Mouse (Mus musculus) kidney, postnatal 0 days (tissue): ENCODE measurements at regions not wholly inside any gene's neighbourhood (a gene's known extent, or its start where the extent isn't known, plus 50 kb on each side); places are given as distances from the start of the nearest gene placed in this dataset.

Experiments used
- ATAC-seq: fragments of 200-750 bp; cut with Nextera tagmentation; replicated peaks from 2 replicates; pipeline ENCODE4 v1.8.0; 2017; ENCODE audit warnings: low read depth, moderate number of reproducible peaks, moderate TSS enrichment, moderate library complexity; ENCODE audit not compliant: low FRiP score
- DNase-seq: peaks from one replicate; pipeline ENCODE4 v3.0.0-alpha.2; 2016; ENCODE audit warnings: low spot score
- H3K27ac ChIP-seq: fragments of 300-500 bp; sonication (generic); 2 replicates; pipeline ENCODE4 v1.5.1; 2014; ENCODE audit warnings: mild to moderate bottlenecking
- H3K27me3 ChIP-seq: fragments of 300-500 bp; sonication (generic); 2 replicates; pipeline ENCODE4 v1.6.1; 2014; ENCODE audit warnings: low read length, mixed read lengths; ENCODE audit not compliant: insufficient read depth
- H3K36me3 ChIP-seq: fragments of 300-500 bp; sonication (generic); 2 replicates; pipeline ENCODE4 v1.6.1; 2014; ENCODE audit warnings: low read length, mixed read lengths; ENCODE audit not compliant: insufficient read depth
- H3K4me1 ChIP-seq: fragments of 300-500 bp; sonication (generic); replicated peaks from 2 replicates; pipeline ENCODE4 v1.6.1; 2014; ENCODE audit warnings: antibody characterized with exemption, low read length, mixed read lengths; ENCODE audit not compliant: insufficient read depth
- H3K4me2 ChIP-seq: fragments of 300-500 bp; sonication (generic); 2 replicates; pipeline ENCODE4 v1.6.1; 2014; ENCODE audit warnings: mild to moderate bottlenecking, low read length, moderate library complexity, mixed read lengths
- H3K4me3 ChIP-seq: fragments of 300-500 bp; sonication (generic); replicated peaks from 2 replicates; pipeline ENCODE4 v1.5.1; 2014; ENCODE audit warnings: low read depth, low read length
- H3K9ac ChIP-seq: fragments of 300-500 bp; sonication (generic); 2 replicates; pipeline ENCODE4 v1.6.1; 2014; ENCODE audit warnings: low read depth, low read length
- H3K9me3 ChIP-seq: fragments of 300-500 bp; sonication (generic); replicated peaks from 2 replicates; pipeline ENCODE4 v1.6.1; 2016; ENCODE audit warnings: low read length, inconsistent platforms, mixed read lengths
- CTCF ChIP-seq: IDR thresholded peaks from 2 replicates; pipeline ENCODE4 v1.5.1; 2016; ENCODE audit warnings: antibody characterized with exemption, low read depth, mild to moderate bottlenecking, moderate library complexity
- WGBS: fragments of 180-500 bp; shearing (Covaris S2); extraction: QIAGEN DNeasy Blood & Tissue Kit; methylation state at CpG from one replicate; pipeline ENCODE4 v1.1.7; 2014; 5-methylcytosine and 5-hydroxymethylcytosine counted together

GRCm38 (mm10) chr3:26465158-26465557 is 132.9 kb upstream of the Nlgn1 start:
- no peak for TF ChIP-seq CTCF
- no peak for ATAC-seq
- Histone ChIP-seq H3K4me2 (no peak overlapping the region), H3K4me3 (no peak overlapping the region), H3K27ac (no peak overlapping the region), H3K9me3 (no peaks in the 10 kb centered on the region), H3K27me3 (no peaks in the 10 kb centered on the region), H3K4me1 (no peaks in the 10 kb centered on the region), H3K36me3 (no peaks in the 10 kb centered on the region), H3K9ac (no peak overlapping the region)
- WGBS, result 77% methylated on average over 7 of the region's 7 CpGs
- DNase-seq, result no peak

DNA sequence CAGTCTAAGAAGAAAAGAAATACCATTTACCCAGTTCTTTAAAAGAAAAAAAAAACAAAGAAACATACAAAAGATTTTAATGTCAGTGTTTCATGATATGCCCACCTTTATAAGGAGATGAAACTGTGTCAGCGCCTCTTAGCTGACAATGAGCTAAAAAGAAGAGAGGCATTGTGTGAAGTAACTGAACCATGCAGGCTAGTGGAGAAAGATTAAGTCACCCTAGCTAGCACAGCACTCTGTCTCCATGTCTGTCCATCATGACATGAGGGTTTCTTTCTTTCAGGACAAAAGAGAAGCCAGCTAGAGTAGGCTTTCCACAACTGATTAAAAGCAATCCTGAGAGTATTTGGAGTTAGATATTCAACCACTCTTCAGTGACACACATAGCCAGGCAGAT is 122.7 kb upstream of the Nlgn1 start:
- no peak for TF ChIP-seq CTCF
- 91% methylated on average over 1 of the region's 1 CpGs for WGBS
- Histone ChIP-seq H3K27ac (no peak overlapping the region), H3K36me3 (no peaks in the 10 kb centered on the region), H3K4me1 (no peaks in the 10 kb centered on the region), H3K4me2 (no peak overlapping the region), H3K27me3 (no peaks in the 10 kb centered on the region), H3K4me3 (no peak overlapping the region), H3K9me3 (no peaks in the 10 kb centered on the region), H3K9ac (no peak overlapping the region)
- ATAC-seq (no peak), DNase-seq (no peak)

- no peak for TF ChIP-seq CTCF
- peak; percentile 46; the same call in 1 of the 2 replicates for ATAC-seq
- WGBS, result 38% methylated on average over 5 of the region's 5 CpGs
Observed at GRCm38 (mm10) chr3:26437800-26438404, 105.6 kb upstream of the Nlgn1 start.

More at GRCm38 (mm10) chr3:26437800-26438404, 105.6 kb upstream of the Nlgn1 start:
- peak; percentile 46 for DNase-seq
- H3K27ac ChIP-seq, result no peak overlapping the region
- H3K4me2 ChIP-seq, result no peak overlapping the region
- H3K36me3 ChIP-seq, result no peaks in the 10 kb centered on the region
- H3K9me3 ChIP-seq, result no peaks in the 10 kb centered on the region
- no peak overlapping the region for H3K4me3 ChIP-seq
- H3K27me3 ChIP-seq, result no peaks in the 10 kb centered on the region
- H3K4me1 ChIP-seq, result no peaks in the 10 kb centered on the region
- no peak overlapping the region for H3K9ac ChIP-seq
